Mouse (Mus musculus) intestine, embryonic 16.5 days (tissue): ENCODE measurements around the gene Cage1. TPM values are rescaled to one million over a fixed set of nuclear protein-coding genes. Genes with fewer than 3 reads are reported as not detected.
A peak's percentile ranks its signal among the peaks of the same experiment; 100 is the strongest.

Experiments used
- ATAC-seq: fragments of 200-750 bp; cut with Nextera tagmentation; 2 replicates; pipeline ENCODE4 v1.8.0; 2017; ENCODE audit warnings: moderate TSS enrichment, moderate library complexity
- H3K27ac ChIP-seq: fragments of 300-500 bp; sonication (generic); 2 replicates; pipeline ENCODE4 v1.5.1; 2014; ENCODE audit warnings: mild to moderate bottlenecking, low read length
- H3K27me3 ChIP-seq: fragments of 300-500 bp; sonication (generic); replicated peaks from 2 replicates; pipeline ENCODE4 v1.6.1; 2014; ENCODE audit warnings: low read length, control low read depth, mixed read lengths; ENCODE audit not compliant: control insufficient read depth, insufficient read depth
- H3K36me3 ChIP-seq: fragments of 300-500 bp; sonication (generic); 2 replicates; pipeline ENCODE4 v1.6.1; 2014; ENCODE audit warnings: low read length, control low read depth; ENCODE audit not compliant: control insufficient read depth, insufficient read depth
- H3K4me1 ChIP-seq: fragments of 300-500 bp; sonication (generic); 2 replicates; pipeline ENCODE4 v1.6.1; 2014; ENCODE audit warnings: low read length, control low read depth, mixed read lengths; ENCODE audit not compliant: control insufficient read depth, insufficient read depth
- H3K4me2 ChIP-seq: fragments of 300-500 bp; sonication (generic); 2 replicates; pipeline ENCODE4 v1.6.1; 2014; ENCODE audit warnings: low read depth, low read length, control low read depth
- H3K4me3 ChIP-seq: fragments of 300-500 bp; sonication (generic); 2 replicates; pipeline ENCODE4 v1.5.1; 2014; ENCODE audit warnings: mild to moderate bottlenecking, low read length
- H3K9ac ChIP-seq: fragments of 300-500 bp; sonication (generic); 2 replicates; pipeline ENCODE4 v1.6.1; 2014; ENCODE audit warnings: low read depth, low read length
- H3K9me3 ChIP-seq: fragments of 300-500 bp; sonication (generic); 2 replicates; pipeline ENCODE4 v1.6.1; 2016; ENCODE audit warnings: low read length, control low read depth; ENCODE audit not compliant: control insufficient read depth
- WGBS: fragments of 180-500 bp; shearing (Covaris S2); extraction: QIAGEN DNeasy Blood & Tissue Kit; methylation state at CpG from one replicate; pipeline ENCODE4 v1.1.7; 2014; 5-methylcytosine and 5-hydroxymethylcytosine counted together
- microRNA-seq: library from miRNA; unstranded; fragments of <30 nt; microRNA quantifications from one replicate; pipeline ENCODE4, GENCODE M21; 2016
- polyA plus RNA-seq: library from polyadenylated mRNA; unstranded; fragments of >200 nt; fragmentation: Nextera tagmentation; extraction: Ambion mirVana; gene quantifications from 2 replicates; pipeline ENCODE4 v1.2.1, GENCODE M21; 2015

Cage1 gene
- polyA plus RNA-seq, 1 experiment from 2014 or later: 0.89 TPM

DNA sequence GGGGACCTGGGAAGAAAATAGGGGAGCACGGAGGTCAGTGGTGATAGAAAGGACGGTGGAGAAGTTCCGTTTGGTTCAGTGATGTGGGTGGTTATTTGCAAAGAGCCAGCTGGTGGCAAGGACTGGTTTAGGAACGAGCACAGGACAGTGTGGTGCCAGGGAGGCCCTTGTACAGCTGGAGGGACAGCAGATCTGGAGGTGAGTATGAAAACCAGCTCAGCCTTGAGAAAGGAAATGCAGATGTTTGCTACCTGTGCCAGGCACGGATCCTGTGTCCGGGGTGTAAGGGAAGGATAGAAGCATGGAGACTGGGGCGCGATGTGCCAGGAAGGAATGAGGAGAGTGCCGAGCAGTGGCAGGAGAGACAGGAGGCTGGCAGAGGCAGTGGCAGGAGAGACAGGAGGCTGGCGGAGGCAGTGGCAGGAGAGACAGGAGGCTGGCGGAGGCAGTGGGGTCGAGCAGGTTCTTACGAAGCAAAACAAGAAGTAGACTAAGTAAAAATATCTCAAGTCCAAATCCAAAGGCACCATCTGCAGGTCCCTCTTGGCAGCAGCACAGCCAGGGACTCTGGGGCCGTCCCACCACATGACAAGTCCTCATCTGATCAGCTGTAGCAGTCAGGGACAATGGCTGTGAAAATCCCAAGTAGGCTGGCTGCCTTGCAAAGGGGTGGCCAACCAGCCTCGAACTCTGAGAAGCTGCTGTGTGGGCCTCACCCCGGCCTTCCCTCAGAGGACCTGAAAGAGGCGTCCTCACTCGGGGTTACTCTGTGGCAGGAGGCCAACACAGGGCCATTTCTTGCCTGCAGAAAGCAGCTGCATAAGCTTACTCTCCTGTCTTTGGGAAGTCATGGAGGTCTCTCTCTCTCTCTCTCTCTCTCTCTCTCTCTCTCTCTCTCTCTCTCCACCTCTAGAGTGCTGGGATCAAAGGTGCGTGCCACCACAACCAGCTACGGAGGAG is 72.5 kb downstream of the Cage1 start:
- Histone ChIP-seq H3K9me3 (no peaks in the 10 kb centered on the region), H3K9ac (peak overlapping the region; percentile 64), H3K4me3 (peak overlapping the region; percentile 49; the same call in 1 of the 2 replicates), H3K36me3 (no peaks in the 10 kb centered on the region), H3K4me1 (peaks cover 39% of the 10 kb centered on the region), H3K27me3 (no peaks in the 10 kb centered on the region), H3K4me2 (peak overlapping the region; percentile 64), H3K27ac (no peak overlapping the region)
- WGBS: 56% methylated on average over 20 of the region's 20 CpGs
- ATAC-seq: no peak

DNA sequence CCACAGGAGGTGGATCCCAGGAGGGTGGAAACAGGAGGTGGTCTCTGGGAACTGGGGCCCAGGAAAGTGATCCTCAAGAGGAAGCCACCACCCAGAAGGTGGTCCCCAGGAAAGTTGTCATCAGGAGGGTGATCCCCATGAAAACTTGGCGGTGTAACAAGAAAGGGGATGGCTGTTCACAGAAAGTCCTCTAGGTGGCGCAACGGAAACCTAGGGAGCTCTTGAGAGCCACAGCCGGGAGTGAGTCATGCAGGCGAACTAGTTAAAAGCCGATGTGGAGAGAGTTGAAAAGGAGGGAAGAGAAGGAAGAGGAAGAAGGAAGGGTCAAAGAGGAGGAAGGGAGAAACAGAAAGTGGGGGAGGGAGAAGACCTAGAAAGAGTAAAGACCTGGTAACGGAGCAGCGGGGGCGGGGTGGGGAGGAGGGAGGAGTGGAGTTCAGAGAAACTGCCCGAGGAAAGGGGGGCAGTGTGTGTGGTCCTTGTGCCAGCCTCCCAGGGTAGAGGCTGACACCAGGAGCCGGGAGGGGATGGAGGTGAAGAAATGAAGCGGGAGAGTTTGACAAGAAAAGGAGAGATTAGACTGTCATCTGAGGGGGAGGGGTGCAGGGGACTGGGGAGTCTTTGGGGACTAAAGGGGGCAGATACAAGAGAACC is 73.4 kb downstream of the Cage1 start:
- peak; percentile 35 for ATAC-seq
- H3K4me3 ChIP-seq: peak overlapping the region; percentile 49
- WGBS: under 1% methylated on average over 12 of the region's 12 CpGs
- H3K27me3 ChIP-seq: no peaks in the 10 kb centered on the region
- H3K9me3 ChIP-seq: 0 out of 2 replicates have a peak, but pooled peaks cover 1% of the 10 kb centered on the region
- H3K36me3 ChIP-seq: no peaks in the 10 kb centered on the region
- no peak overlapping the region for H3K27ac ChIP-seq
- H3K4me2 ChIP-seq: peak overlapping the region; percentile 64
- peaks cover 39% of the 10 kb centered on the region for H3K4me1 ChIP-seq
- peak overlapping the region; percentile 64 for H3K9ac ChIP-seq

DNA sequence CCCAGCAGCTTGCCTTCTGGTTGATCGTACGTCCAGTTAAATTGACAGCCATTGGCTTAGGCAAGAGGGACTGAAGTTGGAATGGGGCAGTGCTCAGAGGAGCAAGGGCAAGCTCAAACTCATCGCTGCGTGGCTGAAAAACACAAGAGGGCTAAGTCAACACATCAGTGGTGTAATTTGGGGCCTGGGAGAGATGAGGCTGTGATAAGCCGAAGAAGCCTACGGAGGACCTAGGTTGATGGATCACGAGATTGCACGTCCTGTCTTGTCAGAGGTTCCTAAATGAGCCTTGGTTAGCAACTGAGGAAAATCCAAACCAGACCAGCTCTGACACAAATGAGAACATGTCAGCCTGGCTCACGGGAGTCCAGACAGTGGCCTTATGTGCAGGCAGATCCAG is 74.3 kb downstream of the Cage1 start:
- ATAC-seq: no peak
- H3K27ac ChIP-seq: no peak overlapping the region
- no peaks in the 10 kb centered on the region for H3K36me3 ChIP-seq
- WGBS: 86% methylated on average over 9 of the region's 9 CpGs
- H3K27me3 ChIP-seq: no peaks in the 10 kb centered on the region
- H3K9me3 ChIP-seq: 0 out of 2 replicates have a peak, but pooled peaks cover 3% of the 10 kb centered on the region
- H3K4me3 ChIP-seq: no peak overlapping the region
- no peak overlapping the region for H3K4me2 ChIP-seq
- no peak overlapping the region for H3K9ac ChIP-seq
- H3K4me1 ChIP-seq: peaks cover 39% of the 10 kb centered on the region

DNA sequence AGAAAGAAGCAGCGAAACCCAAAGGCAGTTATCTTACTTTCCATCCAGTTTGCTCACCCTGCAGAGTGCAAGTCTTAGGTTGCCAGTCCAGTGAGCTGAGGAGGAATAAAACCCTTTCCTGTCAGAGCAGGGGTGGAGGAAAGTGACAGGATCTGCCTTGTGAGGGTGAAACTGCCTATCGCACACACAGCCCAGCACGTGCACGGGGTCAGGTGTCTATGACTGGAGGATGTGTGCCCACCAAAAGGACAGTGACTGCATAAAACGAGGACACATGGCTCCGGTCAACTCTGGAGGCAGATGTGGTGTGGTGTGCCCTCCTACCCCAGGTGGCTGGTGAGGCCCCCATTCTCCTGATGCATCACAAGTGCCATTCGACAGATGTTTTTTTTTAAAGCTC is 76.9 kb downstream of the Cage1 start:
- no peak overlapping the region for H3K4me3 ChIP-seq
- H3K4me1 ChIP-seq: peaks cover 13% of the 10 kb centered on the region
- H3K4me2 ChIP-seq: no peak overlapping the region
- no peak overlapping the region for H3K27ac ChIP-seq
- peaks cover 3% of the 10 kb centered on the region; the same call in 1 of the 2 replicates for H3K9me3 ChIP-seq
- 88% methylated on average over 7 of the region's 7 CpGs for WGBS
- H3K36me3 ChIP-seq: no peaks in the 10 kb centered on the region
- no peak overlapping the region for H3K9ac ChIP-seq
- H3K27me3 ChIP-seq: no peaks in the 10 kb centered on the region
- no peak for ATAC-seq

DNA sequence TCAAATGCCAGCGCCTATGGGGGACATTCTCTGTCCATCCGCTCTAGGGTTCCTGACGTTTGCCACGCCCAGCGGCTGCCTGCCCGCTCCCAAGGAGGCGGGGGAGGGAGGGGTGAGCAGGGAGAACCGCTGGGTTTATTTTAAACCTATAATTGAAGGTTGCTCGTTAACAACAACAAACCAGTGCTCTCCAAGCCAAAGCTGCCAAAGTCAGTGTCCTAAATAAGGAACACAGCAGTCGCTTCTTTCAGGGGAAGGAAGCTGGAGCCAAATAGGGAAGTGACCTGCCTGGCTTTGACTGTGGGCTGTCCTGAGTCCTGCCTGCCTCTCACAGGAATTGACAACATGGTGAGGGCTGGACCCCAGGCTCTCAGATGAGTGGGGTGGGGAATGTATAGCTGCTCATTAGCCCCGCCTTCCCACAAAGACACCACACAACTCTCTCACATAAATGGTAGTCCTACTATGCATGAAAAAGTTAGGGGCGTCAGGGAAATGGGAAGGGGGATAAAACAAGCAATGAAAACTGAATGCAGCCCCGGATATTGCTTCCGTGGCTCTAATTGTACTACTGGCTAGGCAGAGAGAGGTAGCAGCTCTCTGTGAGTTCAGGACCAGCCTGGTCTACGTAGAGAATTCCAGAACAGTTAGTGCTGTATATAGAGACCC is 77.5 kb downstream of the Cage1 start:
- no peak for ATAC-seq
- 81% methylated on average over 15 of the region's 15 CpGs for WGBS
- H3K36me3 ChIP-seq: no peaks in the 10 kb centered on the region
- H3K9ac ChIP-seq: no peak overlapping the region
- peaks cover 8% of the 10 kb centered on the region for H3K4me1 ChIP-seq
- H3K4me3 ChIP-seq: no peak overlapping the region
- no peak overlapping the region for H3K4me2 ChIP-seq
- 0 out of 2 replicates have a peak overlapping the region, but pooled peaks have one; percentile 28 for H3K27ac ChIP-seq
- peaks cover 3% of the 10 kb centered on the region; the same call in 1 of the 2 replicates for H3K9me3 ChIP-seq
- H3K27me3 ChIP-seq: no peaks in the 10 kb centered on the region

DNA sequence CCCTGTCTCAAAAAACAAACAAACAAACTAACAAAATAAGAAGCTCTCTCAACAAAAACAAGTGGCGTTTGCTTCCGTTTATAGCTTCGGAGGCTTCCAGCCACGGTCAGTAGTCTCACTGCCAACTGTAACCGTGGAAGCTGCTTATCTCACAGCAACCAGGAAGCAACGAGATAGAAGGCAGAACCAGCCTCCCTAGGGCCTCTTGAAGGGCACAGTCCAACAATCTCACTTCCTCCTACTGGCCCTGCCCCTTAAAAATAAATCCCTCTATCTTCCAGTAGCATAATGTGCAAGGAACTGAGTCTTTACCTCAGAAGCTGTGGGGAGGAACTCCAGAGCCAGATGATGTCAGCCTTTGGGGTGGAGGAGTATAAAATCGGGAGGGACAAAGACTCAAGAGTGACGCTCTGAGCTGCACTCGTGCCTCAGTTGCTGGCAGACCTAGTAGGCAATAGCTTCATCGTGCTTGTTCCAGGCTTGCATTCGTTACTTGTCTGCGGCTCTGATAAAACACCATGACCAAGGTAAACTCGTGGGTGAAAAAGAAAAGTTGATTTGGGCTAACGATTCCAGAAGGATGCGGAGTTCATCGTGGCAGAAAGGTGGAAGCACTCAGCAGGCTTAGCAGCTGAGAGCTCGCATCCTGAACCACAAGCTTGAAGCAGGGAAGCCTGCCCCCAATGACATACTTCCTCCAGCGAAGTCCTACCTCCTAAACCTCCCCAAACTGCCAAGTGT is 78.2 kb downstream of the Cage1 start:
- Histone ChIP-seq H3K27me3 (no peaks in the 10 kb centered on the region), H3K4me2 (no peak overlapping the region), H3K4me3 (no peak overlapping the region), H3K27ac (peak overlapping the region; percentile 28; the same call in 1 of the 2 replicates), H3K4me1 (peaks cover 1% of the 10 kb centered on the region; the same call in 1 of the 2 replicates), H3K9me3 (peaks cover 3% of the 10 kb centered on the region; the same call in 1 of the 2 replicates), H3K36me3 (no peaks in the 10 kb centered on the region), H3K9ac (no peak overlapping the region)
- ATAC-seq: peak; percentile 67
- 81% methylated on average over 18 of the region's 18 CpGs for WGBS

Small RNAs within 50 kb of the gene (microRNA-seq; reads per million reads assigned to microRNA genes)
- gene Gm27387: not detected

Other genes with a start within 250 kb of the Cage1 start
- gene Ssr1, start 42.9 kb downstream of the Cage1 start, polyA plus RNA-seq: 126 and 129 TPM in 2 replicates
- 33.3 and 37.7 TPM in 2 replicates for gene Riok1, start 74 bp downstream of the Cage1 start, polyA plus RNA-seq
- gene Dsp, start 114.2 kb upstream of the Cage1 start, polyA plus RNA-seq: 8.4 TPM in 2 replicates
- gene Snrnp48, start 167.9 kb upstream of the Cage1 start, polyA plus RNA-seq: 27.3 and 30.9 TPM in 2 replicates